In genomic region chr1:164248465-164249331, GRCm38 (mm10) we compare ENCODE assay signal across 8 mouse cellular contexts. TPM values are rescaled to one million over a fixed set of nuclear protein-coding genes. Genes with fewer than 3 reads are reported as not detected.
A peak's percentile ranks its signal among the peaks of the same experiment; 100 is the strongest.
DNase-seq lines count a peak whose midpoint lies in the region; ATAC-seq lines count a peak whose summit lies in the region.

TSS of gene Slc19a2 (plus strand) at chr1:164249046.

- H3K36me3 ChIP-seq in hindbrain, embryonic 14.5 days (replicated peaks; ENCODE audit: control insufficient read depth, insufficient read depth), result no peaks in the 10 kb centered on the region

- peak; percentile 96 for DNase-seq in R1 (ENCODE audit: low read depth, low spot score)
- DNase-seq in cerebellum, postnatal 25 days, result peak; percentile 98 to 100
- peak; percentile 91 to 95 for DNase-seq in frontal cortex, postnatal 25 days (ENCODE audit: low spot score in 2 of 2)
- peak; percentile 96 for DNase-seq in hindbrain, embryonic 14.5 days (ENCODE audit: low spot score)
- peak; percentile 96 to 97 for DNase-seq in layer of hippocampus, postnatal 36 days
- peak; percentile 98 for DNase-seq in lung, postnatal 36 days
- peak; percentile 98 for DNase-seq in retina, postnatal 1 day
- DNase-seq in urinary bladder, adult 18-20 months (ENCODE audit: low spot score in 2 of 2), result peak; percentile 90 to 96

- ATAC-seq in hindbrain, embryonic 14.5 days (ENCODE audit: low FRiP score), result peak; percentile 96

- H3K4me2 ChIP-seq in hindbrain, embryonic 14.5 days (replicated peaks), result peak within 1 kb of the TSS; percentile 80

- peak within 1 kb of the TSS; percentile 76 for H3K4me3 ChIP-seq in hindbrain, embryonic 14.5 days (replicated peaks; ENCODE audit: low read length)

- WGBS in hindbrain, embryonic 14.5 days, result under 1% methylated on average over 56 of the region's 79 CpGs

- H3K27ac ChIP-seq in hindbrain, embryonic 14.5 days, result peak within 1 kb of the TSS; percentile 74

- H3K27me3 ChIP-seq in hindbrain, embryonic 14.5 days (ENCODE audit: control insufficient read depth, insufficient read depth, low read length), result no peaks in the 10 kb centered on the region

- H3K4me1 ChIP-seq in hindbrain, embryonic 14.5 days (replicated peaks; ENCODE audit: control insufficient read depth, insufficient read depth, low read length), result peaks cover 22% of the 10 kb centered on the region

- peak within 1 kb of the TSS; percentile 60 for H3K9ac ChIP-seq in hindbrain, embryonic 14.5 days

- no peaks in the 10 kb centered on the region for H3K9me3 ChIP-seq in hindbrain, embryonic 14.5 days (ENCODE audit: control insufficient read depth, low read length)

RNA-seq across cellular contexts. Expression of gene Slc19a2, which starts in this region (rescaled TPM):
- 8.1 and 11.8 TPM in 2 replicates for polyA plus RNA-seq in hindbrain, embryonic 14.5 days (2014; fragmentation: Nextera tagmentation; extraction: Ambion mirVana)
- total RNA-seq in layer of hippocampus, postnatal 36 days (2021), result 10 to 100 TPM; 12.8 to 15.6 TPM

Comparison
In these comparisons a context has a peak if more than half of its experiments do, and no peak if none do; other contexts are left out.
1. Peak in every context shown above with its lines: DNase-seq, ATAC-seq, H3K4me3 ChIP-seq and H3K27ac ChIP-seq.